Mouse (Mus musculus) heart, adult 9 months (tissue): ENCODE results near the gene Rpl32.
A peak's percentile ranks its signal among the peaks of the same experiment; 100 is the strongest.

Source experiments
- DNase-seq, 2 experiments: peaks; one replicate each; pipeline ENCODE4 v3.0.0; 2022; ENCODE audit warnings: low spot score in 2 of 2

The Rpl32 gene

GRCm38 (mm10) chr6:115815041-115815440, 6.5 kb upstream of the Rpl32 start:
- DNase-seq = no peak

GRCm38 (mm10) chr6:115814104-115814503, 5.6 kb upstream of the Rpl32 start:
- peak; percentile 82 to 84 for DNase-seq

GRCm38 (mm10) chr6:115811606-115812005, 3.1 kb upstream of the Rpl32 start:
- DNase-seq = no peak

GRCm38 (mm10) chr6:115808196-115808487, 405 bp downstream of the Rpl32 start:
- DNase-seq = no peak

GRCm38 (mm10) chr6:115807464-115808195, 917 bp downstream of the Rpl32 start:
- DNase-seq = no peak

GRCm38 (mm10) chr6:115804432-115805192, 3.9 kb downstream of the Rpl32 start:
- no peak for DNase-seq

GRCm38 (mm10) chr6:115803541-115804382, 4.8 kb downstream of the Rpl32 start:
- DNase-seq = peak; percentile 42 to 59

- DNase-seq = no peak
Observed at GRCm38 (mm10) chr6:115801811-115802210, 6.7 kb downstream of the Rpl32 start.

- DNase-seq = no peak
Observed at GRCm38 (mm10) chr6:115792691-115793215, 15.8 kb downstream of the Rpl32 start.

GRCm38 (mm10) chr6:115791842-115792686, 16.5 kb downstream of the Rpl32 start:
- DNase-seq = peak; percentile 54 to 56

GRCm38 (mm10) chr6:115791016-115791415, 17.5 kb downstream of the Rpl32 start:
- DNase-seq = peak in 1 of 2 experiments; percentile 40

- no peak for DNase-seq
Observed at GRCm38 (mm10) chr6:115782781-115783180, 25.8 kb downstream of the Rpl32 start.

GRCm38 (mm10) chr6:115776363-115776762, 32.2 kb downstream of the Rpl32 start:
- no peak for DNase-seq

- DNase-seq = peak; percentile 56 to 59
Observed at GRCm38 (mm10) chr6:115775838-115776237, 32.7 kb downstream of the Rpl32 start.

GRCm38 (mm10) chr6:115774501-115774921, 34.0 kb downstream of the Rpl32 start, which contains the start of gene Cand2:
Gene Cand2 (plus strand): TSS chr6:115774538.
- DNase-seq = peak in 1 of 2 experiments; percentile 22

GRCm38 (mm10) chr6:115773966-115774413, 34.6 kb downstream of the Rpl32 start:
- peak in 1 of 2 experiments; percentile 18 for DNase-seq

GRCm38 (mm10) chr6:115772604-115773003, 35.9 kb downstream of the Rpl32 start:
- no peak for DNase-seq

GRCm38 (mm10) chr6:115772201-115772600, 36.3 kb downstream of the Rpl32 start:
- DNase-seq = no peak

- DNase-seq = no peak
Observed at GRCm38 (mm10) chr6:115770852-115771251, 37.7 kb downstream of the Rpl32 start.

- no peak for DNase-seq
Observed at GRCm38 (mm10) chr6:115770059-115770670, 38.4 kb downstream of the Rpl32 start.
